18 mouse cellular contexts compared by ENCODE assay signal in genomic region chr3:104461226-104461625, GRCm38 (mm10).
"Had no signal": no experiment of that assay in that cellular context is flagged by ENCODE, and none has a peak within 500 bp of the region (broad histone marks: within the 10 kb centered on the region; RNA-seq: fewer than 3 reads in every experiment).

No protein-coding gene starts in this region.

- H3K9ac ChIP-seq: liver, embryonic 14.5 days; liver, postnatal 0 days; lung, embryonic 14.5 days; midbrain, embryonic 12.5 days; midbrain, embryonic 15.5 days; neural tube, embryonic 13.5 days; stomach, embryonic 15.5 days had no signal

- H3K9me3 ChIP-seq: midbrain, embryonic 12.5 days; midbrain, embryonic 15.5 days; neural tube, embryonic 13.5 days; stomach, embryonic 15.5 days had no signal

- DNase-seq: kidney, postnatal 36 days; layer of hippocampus, postnatal 36 days; liver, postnatal 0 days; lung, embryonic 14.5 days; retina, postnatal 1 day; right cerebral cortex, postnatal 25 days; spleen, adult 18-20 months; thymus, postnatal 25 days had no signal

- ATAC-seq: liver, postnatal 0 days; lung, postnatal 0 days; midbrain, embryonic 15.5 days had no signal

- H3K4me2 ChIP-seq: liver, embryonic 11.5 days; lung, embryonic 14.5 days; midbrain, embryonic 12.5 days; midbrain, embryonic 15.5 days; neural tube, embryonic 13.5 days; stomach, embryonic 15.5 days had no signal

- H3K27ac ChIP-seq: kidney, postnatal 0 days; left cerebral cortex, adult 2 months; liver, embryonic 14.5 days; macrophage; midbrain, embryonic 12.5 days; midbrain, embryonic 15.5 days; neural tube, embryonic 13.5 days; stomach, embryonic 15.5 days had no signal

- H3K27me3 ChIP-seq: midbrain, embryonic 12.5 days; midbrain, embryonic 15.5 days; neural tube, embryonic 13.5 days; stomach, embryonic 15.5 days had no signal

- H3K4me3 ChIP-seq: left cerebral cortex, adult 2 months; midbrain, embryonic 12.5 days; midbrain, embryonic 15.5 days; neural tube, embryonic 13.5 days; stomach, embryonic 15.5 days had no signal

- H3K4me1 ChIP-seq: midbrain, embryonic 12.5 days; midbrain, embryonic 15.5 days; neural tube, embryonic 13.5 days; stomach, embryonic 15.5 days had no signal
